Mouse (Mus musculus) heart, postnatal 0 days (tissue): ENCODE data around the gene Dnmt3b. TPM values are rescaled to one million over a fixed set of nuclear protein-coding genes. Genes with fewer than 3 reads are reported as not detected.

ENCODE experiments used
- ATAC-seq: fragments of 200-750 bp; cut with Nextera tagmentation; 2 replicates; pipeline ENCODE4 v1.8.0; 2017; ENCODE audit warnings: low read depth, moderate number of reproducible peaks, moderate library complexity; ENCODE audit not compliant: insufficient read depth
- DNase-seq: peaks from one replicate; pipeline ENCODE4 v3.0.0-alpha.2; 2016; ENCODE audit warnings: low spot score
- H3K27ac ChIP-seq: fragments of 300-500 bp; sonication (generic); 2 replicates; pipeline ENCODE4 v1.5.1; 2014; ENCODE audit warnings: low read depth, mild to moderate bottlenecking
- H3K27me3 ChIP-seq: fragments of 300-500 bp; sonication (generic); 2 replicates; pipeline ENCODE4 v1.6.1; 2014; ENCODE audit warnings: low read length, mixed read lengths; ENCODE audit not compliant: control insufficient read depth, insufficient read depth
- H3K36me3 ChIP-seq: fragments of 300-500 bp; sonication (generic); replicated peaks from 2 replicates; pipeline ENCODE4 v1.6.1; 2014; ENCODE audit warnings: low read length, mixed read lengths; ENCODE audit not compliant: control insufficient read depth, insufficient read depth
- H3K4me1 ChIP-seq: fragments of 300-500 bp; sonication (generic); 2 replicates; pipeline ENCODE4 v1.6.1; 2014; ENCODE audit warnings: antibody characterized with exemption; ENCODE audit not compliant: control insufficient read depth, insufficient read depth
- H3K4me2 ChIP-seq: fragments of 300-500 bp; sonication (generic); 2 replicates; pipeline ENCODE4 v1.6.1; 2014; ENCODE audit warnings: low read depth, mild to moderate bottlenecking, low read length, moderate library complexity
- H3K4me3 ChIP-seq: fragments of 300-500 bp; sonication (generic); 2 replicates; pipeline ENCODE4 v1.5.1; 2014; ENCODE audit warnings: low read depth, low read length
- H3K9ac ChIP-seq: fragments of 300-500 bp; sonication (generic); replicated peaks from 2 replicates; pipeline ENCODE4 v1.6.1; 2014; ENCODE audit warnings: low read depth, low read length, mixed read lengths
- H3K9me3 ChIP-seq: fragments of 300-500 bp; sonication (generic); replicated peaks from 2 replicates; pipeline ENCODE4 v1.6.1; 2016; ENCODE audit warnings: low read length; ENCODE audit not compliant: control insufficient read depth
- CTCF ChIP-seq: IDR thresholded peaks from 2 replicates; pipeline ENCODE4 v1.5.1; 2016; ENCODE audit warnings: antibody characterized with exemption, control low read depth, low read depth
- EP300 ChIP-seq: IDR thresholded peaks from 2 replicates; pipeline ENCODE4 v1.6.1; 2016; ENCODE audit warnings: antibody characterized with exemption, low read depth
- WGBS: fragments of 180-500 bp; shearing (Covaris S2); extraction: QIAGEN DNeasy Blood & Tissue Kit; methylation state at CpG from one replicate; pipeline ENCODE4 v1.1.7; 2014; 5-methylcytosine and 5-hydroxymethylcytosine counted together
- polyA plus RNA-seq: library from polyadenylated mRNA; unstranded; fragments of >200 nt; fragmentation: Nextera tagmentation; extraction: Ambion mirVana; gene quantifications from 2 replicates; pipeline ENCODE4 v1.2.1, GENCODE M21; 2015
- total RNA-seq: library from RNA; depleted of rRNA; stranded (reverse); fragments of >200 nt; gene quantifications from 2 replicates; pipeline ENCODE4 v1.2.3, GENCODE M21; 2014; ENCODE audit warnings: low replicate concordance

The Dnmt3b gene
- total and polyA plus RNA-seq, 2 experiments from 2014 or later: 1.4 to 1.8 TPM

GRCm38 (mm10) chr2:153630950-153631349, 18.3 kb upstream of the Dnmt3b start:
- TF ChIP-seq EP300 (no peak), CTCF (no peak)
- no peaks in the 10 kb centered on the region for H3K9me3 ChIP-seq
- H3K27me3 ChIP-seq: no peaks in the 10 kb centered on the region
- DNase-seq (no peak), ATAC-seq (no peak)
- H3K9ac ChIP-seq: no peak overlapping the region
- H3K4me3 ChIP-seq: no peak overlapping the region
- peaks cover 24% of the 10 kb centered on the region for H3K36me3 ChIP-seq
- H3K4me1 ChIP-seq: peaks cover 15% of the 10 kb centered on the region
- WGBS: 82% methylated on average over 3 of the region's 3 CpGs
- H3K27ac ChIP-seq: no peak overlapping the region
- no peak overlapping the region for H3K4me2 ChIP-seq

DNA sequence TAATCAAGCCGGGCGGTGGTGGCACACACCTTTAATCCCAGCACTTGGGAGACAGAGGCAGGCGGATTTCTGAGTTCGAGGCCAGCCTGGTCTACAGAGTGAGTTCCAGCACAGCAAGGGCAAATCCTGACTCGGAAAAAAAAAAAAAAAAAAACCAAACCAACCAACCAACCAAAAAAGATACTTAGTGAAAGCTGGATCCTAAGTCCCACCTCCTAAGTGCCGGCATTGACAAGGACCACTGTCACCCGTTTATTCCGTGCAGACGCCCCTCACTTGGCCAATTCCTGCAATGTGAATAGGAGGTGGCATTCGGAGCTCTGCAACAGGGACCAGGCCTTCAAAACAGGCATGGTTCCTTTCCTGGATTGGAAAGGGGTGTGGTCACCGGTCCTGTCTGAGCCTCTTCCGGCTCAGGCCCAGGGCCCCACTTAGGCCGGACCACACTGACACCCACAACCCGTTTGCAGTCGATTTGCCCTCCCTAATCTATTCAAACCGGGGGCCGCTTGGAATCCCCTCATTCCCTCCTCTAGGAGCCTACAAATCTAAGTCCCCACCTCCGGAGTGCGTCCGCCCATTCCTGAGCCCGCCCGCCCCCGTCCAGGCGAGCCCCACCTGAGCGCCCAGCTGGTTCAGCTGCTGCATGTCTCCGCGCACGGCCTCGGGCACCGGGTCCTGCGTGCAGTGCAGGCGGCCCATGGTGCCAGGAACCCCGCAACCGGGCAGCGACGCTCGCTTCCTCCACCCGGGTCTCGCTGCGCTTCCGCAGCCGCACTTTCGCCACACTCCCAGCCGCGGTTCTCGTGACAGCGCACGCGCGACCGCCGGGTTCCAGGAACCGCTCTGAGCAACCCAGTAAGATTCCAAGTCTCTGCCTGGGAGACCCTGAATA, 17.0 kb upstream of the Dnmt3b start, which contains the start of gene Commd7:
Gene Commd7, minus strand, starts transcription at position 806 of the 895 bp plus-strand sequence.
- H3K4me1 ChIP-seq: peaks cover 15% of the 10 kb centered on the region
- H3K4me3 ChIP-seq: peak within 1 kb of the TSS; percentile 94
- H3K27me3 ChIP-seq: no peaks in the 10 kb centered on the region
- DNase-seq (peak; percentile 70), ATAC-seq (peak; percentile 87)
- TF ChIP-seq CTCF: no peak
- H3K27ac ChIP-seq: peak within 1 kb of the TSS; percentile 91
- peaks cover 13% of the 10 kb centered on the region for H3K36me3 ChIP-seq
- H3K9me3 ChIP-seq: no peaks in the 10 kb centered on the region
- 3% methylated on average over 53 of the region's 53 CpGs for WGBS
- peak within 1 kb of the TSS; percentile 92 for H3K9ac ChIP-seq
- peak within 1 kb of the TSS; percentile 80 for H3K4me2 ChIP-seq

GRCm38 (mm10) chr2:153632871-153633226, 16.4 kb upstream of the Dnmt3b start:
- no peak for DNase-seq
- H3K4me1 ChIP-seq: peaks cover 15% of the 10 kb centered on the region
- H3K36me3 ChIP-seq: peaks cover 7% of the 10 kb centered on the region
- H3K4me3 ChIP-seq: peak overlapping the region; percentile 94
- no peak for ATAC-seq
- H3K9me3 ChIP-seq: no peaks in the 10 kb centered on the region
- peak overlapping the region; percentile 92 for H3K9ac ChIP-seq
- peak overlapping the region; percentile 91 for H3K27ac ChIP-seq
- 16% methylated on average over 2 of the region's 2 CpGs for whole genome bisulfite sequencing
- no peak for TF ChIP-seq EP300
- peak overlapping the region; percentile 80 for H3K4me2 ChIP-seq
- H3K27me3 ChIP-seq: no peaks in the 10 kb centered on the region

DNA sequence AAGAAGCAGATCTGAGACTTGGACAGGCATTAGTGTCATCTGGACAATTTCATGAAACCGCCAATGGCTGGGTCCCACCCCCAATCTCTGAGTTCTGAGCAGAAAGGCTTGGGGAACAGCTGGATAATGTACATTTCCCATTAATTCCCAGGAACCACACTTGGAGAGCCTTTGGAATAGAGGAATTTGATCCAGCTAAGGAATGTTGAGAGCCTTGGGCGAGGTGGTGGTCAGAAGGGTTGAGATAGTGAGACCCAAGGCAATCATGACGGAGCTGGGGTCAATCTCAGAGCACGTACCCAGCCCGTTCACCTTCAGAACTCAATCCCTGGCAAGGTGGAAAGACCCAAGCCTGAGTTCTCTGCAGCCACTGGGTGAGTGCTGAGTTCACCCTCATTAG, 16.0 kb upstream of the Dnmt3b start:
- peak overlapping the region; percentile 91; the same call in 1 of the 2 replicates for H3K27ac ChIP-seq
- DNase-seq (no peak), ATAC-seq (no peak)
- peak overlapping the region; percentile 92; the same call in 1 of the 2 replicates for H3K9ac ChIP-seq
- peaks cover 3% of the 10 kb centered on the region for H3K36me3 ChIP-seq
- no peaks in the 10 kb centered on the region for H3K27me3 ChIP-seq
- 0 out of 2 replicates have a peak, but pooled peaks have one; percentile 2 for TF ChIP-seq CTCF
- TF ChIP-seq EP300: no peak
- peak overlapping the region; percentile 80; the same call in 1 of the 2 replicates for H3K4me2 ChIP-seq
- H3K4me1 ChIP-seq: peaks cover 15% of the 10 kb centered on the region
- 36% methylated on average over 5 of the region's 5 CpGs for WGBS
- no peak overlapping the region for H3K4me3 ChIP-seq
- H3K9me3 ChIP-seq: no peaks in the 10 kb centered on the region

- ATAC-seq: no peak
- H3K9me3 ChIP-seq: no peaks in the 10 kb centered on the region
- H3K36me3 ChIP-seq: no peaks in the 10 kb centered on the region
- H3K4me2 ChIP-seq: no peak overlapping the region
- H3K4me3 ChIP-seq: no peak overlapping the region
- H3K9ac ChIP-seq: no peak overlapping the region
- TF ChIP-seq EP300 (no peak), CTCF (no peak)
- H3K4me1 ChIP-seq: no peaks in the 10 kb centered on the region
- no peak for DNase-seq
- no peaks in the 10 kb centered on the region for H3K27me3 ChIP-seq
- 35% methylated on average over 15 of the region's 15 CpGs for WGBS
- no peak overlapping the region for H3K27ac ChIP-seq
These were observed 10.1 kb upstream of the Dnmt3b start for GRCm38 (mm10) chr2:153638977-153639680.
